Mouse (Mus musculus) limb, embryonic 14.5 days (tissue): ENCODE measurements around the gene Olfr1246. TPM values are rescaled to one million over a fixed set of nuclear protein-coding genes. Genes with fewer than 3 reads are reported as not detected.

Source experiments
- ATAC-seq: fragments of 200-750 bp; cut with Nextera tagmentation; 2 replicates; pipeline ENCODE4 v1.8.0; 2017; ENCODE audit warnings: low read depth, moderate number of reproducible peaks, moderate TSS enrichment; ENCODE audit not compliant: low FRiP score
- DNase-seq: peaks from one replicate; pipeline ENCODE4 v3.0.0-alpha.2; 2015; ENCODE audit warnings: low spot score
- H3K27ac ChIP-seq: fragments of 300-500 bp; sonication (generic); replicated peaks from 2 replicates; pipeline ENCODE4 v1.5.1; 2014; ENCODE audit warnings: low read depth, mild to moderate bottlenecking, low read length, moderate library complexity, mixed read lengths
- H3K27me3 ChIP-seq: fragments of 300-500 bp; sonication (generic); 2 replicates; pipeline ENCODE4 v1.6.1; 2014; ENCODE audit warnings: low read length, mixed read lengths; ENCODE audit not compliant: control insufficient read depth, insufficient read depth
- H3K36me3 ChIP-seq: fragments of 300-500 bp; sonication (generic); 2 replicates; pipeline ENCODE4 v1.6.1; 2014; ENCODE audit warnings: mild to moderate bottlenecking, low read length, moderate library complexity, mixed read lengths; ENCODE audit not compliant: control insufficient read depth, insufficient read depth
- H3K4me1 ChIP-seq: fragments of 300-500 bp; sonication (generic); 2 replicates; pipeline ENCODE4 v1.6.1; 2014; ENCODE audit warnings: antibody characterized with exemption, low read length, mixed read lengths; ENCODE audit not compliant: control insufficient read depth, insufficient read depth
- H3K4me2 ChIP-seq: fragments of 300-500 bp; sonication (generic); replicated peaks from 2 replicates; pipeline ENCODE4 v1.6.1; 2014; ENCODE audit warnings: low read depth, mild to moderate bottlenecking, low read length, moderate library complexity; ENCODE audit not compliant: severe bottlenecking
- H3K4me3 ChIP-seq: fragments of 300-500 bp; sonication (generic); replicated peaks from 2 replicates; pipeline ENCODE4 v1.5.1; 2014; ENCODE audit warnings: low read length
- H3K9ac ChIP-seq: fragments of 300-500 bp; sonication (generic); 2 replicates; pipeline ENCODE4 v1.6.1; 2014; ENCODE audit warnings: mild to moderate bottlenecking, low read depth, low read length, moderate library complexity; ENCODE audit not compliant: severe bottlenecking
- H3K9me3 ChIP-seq: fragments of 300-500 bp; sonication (generic); 2 replicates; pipeline ENCODE4 v1.6.1; 2016; ENCODE audit warnings: low read length; ENCODE audit not compliant: control insufficient read depth
- POLR2A ChIP-seq: fragments of 200-500 bp; IDR thresholded peaks from 2 replicates; pipeline ENCODE4 v1.8.0; 2012; ENCODE audit warnings: inconsistent platforms, mild to moderate bottlenecking, moderate library complexity, borderline replicate concordance; ENCODE audit not compliant: insufficient read depth, insufficient read length; ENCODE audit errors: extremely low read depth
- WGBS: fragments of 180-500 bp; shearing (Covaris S2); extraction: QIAGEN DNeasy Blood & Tissue Kit; methylation state at CpG from one replicate; pipeline ENCODE4 v1.1.7; 2014; 5-methylcytosine and 5-hydroxymethylcytosine counted together
- polyA plus RNA-seq, 2 experiments: library from polyadenylated mRNA; depleted of rRNA in 1 of 2; stranded (reverse) in 1 of 2; unstranded in 1 of 2; fragments of >200 nt; fragmentation: Nextera tagmentation in 1 of 2; extraction: Ambion mirVana in 1 of 2; gene quantifications; 2 replicates each; pipeline versions ENCODE4 v1.2.1 to v1.2.3; 2012 to 2014

Olfr1246 gene
- polyA plus RNA-seq, 2 experiments: not detected

GRCm38 (mm10) chr2:89544516-89544915, 48.4 kb downstream of the Olfr1246 start:
- no peaks in the 10 kb centered on the region for H3K27me3 ChIP-seq
- no peaks in the 10 kb centered on the region for H3K36me3 ChIP-seq
- 59% methylated on average over 2 of the region's 2 CpGs for WGBS
- H3K9me3 ChIP-seq: no peaks in the 10 kb centered on the region
- no peak overlapping the region for H3K27ac ChIP-seq
- no peaks in the 10 kb centered on the region for H3K4me1 ChIP-seq
- TF ChIP-seq POLR2A: no peak
- no peak overlapping the region for H3K4me2 ChIP-seq
- DNase-seq (peak; percentile 25), ATAC-seq (no peak)
- no peak overlapping the region for H3K4me3 ChIP-seq
- no peak overlapping the region for H3K9ac ChIP-seq

DNA sequence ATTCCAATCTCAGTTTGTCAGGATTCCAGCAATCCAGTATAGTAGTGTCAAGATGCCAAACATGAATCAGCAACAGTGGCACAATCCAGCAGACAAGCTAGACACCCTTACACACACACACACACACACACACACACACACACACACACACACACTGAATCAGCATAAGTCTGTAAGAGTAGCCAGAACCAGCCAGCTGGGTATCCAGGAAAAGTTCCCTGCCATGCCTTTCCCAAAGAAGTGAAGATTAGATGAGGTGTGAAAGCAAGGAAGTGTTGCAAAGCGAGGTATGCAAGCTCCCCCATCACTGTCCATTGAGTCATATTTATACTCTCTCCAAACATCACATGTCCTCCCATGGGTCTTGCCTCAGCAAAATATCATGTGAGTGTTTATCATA, 53.0 kb downstream of the Olfr1246 start:
- WGBS: 78% methylated on average over 1 of the region's 1 CpGs
- no peak overlapping the region for H3K9ac ChIP-seq
- no peaks in the 10 kb centered on the region for H3K27me3 ChIP-seq
- no peak overlapping the region for H3K4me3 ChIP-seq
- no peaks in the 10 kb centered on the region for H3K4me1 ChIP-seq
- no peak for DNase-seq
- H3K36me3 ChIP-seq: no peaks in the 10 kb centered on the region
- no peak for TF ChIP-seq POLR2A
- no peaks in the 10 kb centered on the region for H3K9me3 ChIP-seq
- H3K27ac ChIP-seq: no peak overlapping the region
- ATAC-seq: no peak
- H3K4me2 ChIP-seq: no peak overlapping the region

Other genes starting within 250 kb of the Olfr1246 start
- not detected in 2 replicates for gene Olfr1234, start 228.3 kb downstream of the Olfr1246 start, polyA plus RNA-seq (2012; rRNA removed)
- gene Olfr1234, start 228.3 kb downstream of the Olfr1246 start, polyA plus RNA-seq (2014; fragmentation: Nextera tagmentation; extraction: Ambion mirVana): not detected in 2 replicates
- not detected in 2 replicates for gene Olfr1238, start 183.5 kb downstream of the Olfr1246 start, polyA plus RNA-seq (2012; rRNA removed)
- gene Olfr1238, start 183.5 kb downstream of the Olfr1246 start, polyA plus RNA-seq (2014; fragmentation: Nextera tagmentation; extraction: Ambion mirVana): not detected in 2 replicates
- gene Olfr1239, start 172.8 kb downstream of the Olfr1246 start, polyA plus RNA-seq (2012; rRNA removed): not detected in 2 replicates
- not detected in 2 replicates for gene Olfr1239, start 172.8 kb downstream of the Olfr1246 start, polyA plus RNA-seq (2014; fragmentation: Nextera tagmentation; extraction: Ambion mirVana)
- not detected in 2 replicates for gene Olfr1240, start 150.2 kb downstream of the Olfr1246 start, polyA plus RNA-seq (2012; rRNA removed)
- not detected in 2 replicates for gene Olfr1240, start 150.2 kb downstream of the Olfr1246 start, polyA plus RNA-seq (2014; fragmentation: Nextera tagmentation; extraction: Ambion mirVana)
- gene Olfr1241, start 106.0 kb downstream of the Olfr1246 start, polyA plus RNA-seq (2012; rRNA removed): not detected in 2 replicates
- not detected in 2 replicates for gene Olfr1241, start 106.0 kb downstream of the Olfr1246 start, polyA plus RNA-seq (2014; fragmentation: Nextera tagmentation; extraction: Ambion mirVana)
- gene Olfr1242, start 94.8 kb downstream of the Olfr1246 start, polyA plus RNA-seq (2012; rRNA removed): not detected in 2 replicates
- not detected in 2 replicates for gene Olfr1242, start 94.8 kb downstream of the Olfr1246 start, polyA plus RNA-seq (2014; fragmentation: Nextera tagmentation; extraction: Ambion mirVana)
- gene Olfr1243, start 61.7 kb downstream of the Olfr1246 start, polyA plus RNA-seq (2012; rRNA removed): not detected in 2 replicates
- not detected in 2 replicates for gene Olfr1243, start 61.7 kb downstream of the Olfr1246 start, polyA plus RNA-seq (2014; fragmentation: Nextera tagmentation; extraction: Ambion mirVana)
- not detected in 2 replicates for gene Olfr1245, start 14.7 kb downstream of the Olfr1246 start, polyA plus RNA-seq (2012; rRNA removed)
- not detected in 2 replicates for gene Olfr1245, start 14.7 kb downstream of the Olfr1246 start, polyA plus RNA-seq (2014; fragmentation: Nextera tagmentation; extraction: Ambion mirVana)
- gene Olfr1247, start 21.0 kb upstream of the Olfr1246 start, polyA plus RNA-seq (2012; rRNA removed): not detected in 2 replicates
- gene Olfr1247, start 21.0 kb upstream of the Olfr1246 start, polyA plus RNA-seq (2014; fragmentation: Nextera tagmentation; extraction: Ambion mirVana): not detected in 2 replicates
- gene Olfr1248, start 25.1 kb upstream of the Olfr1246 start, polyA plus RNA-seq (2012; rRNA removed): not detected in 2 replicates
- gene Olfr1248, start 25.1 kb upstream of the Olfr1246 start, polyA plus RNA-seq (2014; fragmentation: Nextera tagmentation; extraction: Ambion mirVana): not detected in 2 replicates
- not detected in 2 replicates for gene Olfr1249, start 41.8 kb upstream of the Olfr1246 start, polyA plus RNA-seq (2012; rRNA removed)
- gene Olfr1249, start 41.8 kb upstream of the Olfr1246 start, polyA plus RNA-seq (2014; fragmentation: Nextera tagmentation; extraction: Ambion mirVana): not detected in 2 replicates
- gene Olfr1250, start 68.3 kb upstream of the Olfr1246 start, polyA plus RNA-seq (2012; rRNA removed): not detected in 2 replicates
- gene Olfr1250, start 68.3 kb upstream of the Olfr1246 start, polyA plus RNA-seq (2014; fragmentation: Nextera tagmentation; extraction: Ambion mirVana): not detected in 2 replicates
- not detected in 2 replicates for gene Olfr1251, start 78.8 kb upstream of the Olfr1246 start, polyA plus RNA-seq (2012; rRNA removed)
- not detected in 2 replicates for gene Olfr1251, start 78.8 kb upstream of the Olfr1246 start, polyA plus RNA-seq (2014; fragmentation: Nextera tagmentation; extraction: Ambion mirVana)
- not detected in 2 replicates for gene Olfr1252, start 131.9 kb upstream of the Olfr1246 start, polyA plus RNA-seq (2012; rRNA removed)
- gene Olfr1252, start 131.9 kb upstream of the Olfr1246 start, polyA plus RNA-seq (2014; fragmentation: Nextera tagmentation; extraction: Ambion mirVana): not detected in 2 replicates
- not detected in 2 replicates for gene Olfr1253, start 163.9 kb upstream of the Olfr1246 start, polyA plus RNA-seq (2012; rRNA removed)
- not detected in 2 replicates for gene Olfr1253, start 163.9 kb upstream of the Olfr1246 start, polyA plus RNA-seq (2014; fragmentation: Nextera tagmentation; extraction: Ambion mirVana)
- not detected in 2 replicates for gene Olfr1254, start 200.5 kb upstream of the Olfr1246 start, polyA plus RNA-seq (2012; rRNA removed)
- gene Olfr1254, start 200.5 kb upstream of the Olfr1246 start, polyA plus RNA-seq (2014; fragmentation: Nextera tagmentation; extraction: Ambion mirVana): not detected in 2 replicates
- gene Olfr1255, start 218.9 kb upstream of the Olfr1246 start, polyA plus RNA-seq (2012; rRNA removed): not detected in 2 replicates
- gene Olfr1255, start 218.9 kb upstream of the Olfr1246 start, polyA plus RNA-seq (2014; fragmentation: Nextera tagmentation; extraction: Ambion mirVana): not detected in 2 replicates
- not detected in 2 replicates for gene Olfr1256, start 248.4 kb upstream of the Olfr1246 start, polyA plus RNA-seq (2012; rRNA removed)
- gene Olfr1256, start 248.4 kb upstream of the Olfr1246 start, polyA plus RNA-seq (2014; fragmentation: Nextera tagmentation; extraction: Ambion mirVana): not detected in 2 replicates